Mouse (Mus musculus) lung, adult 18-20 months (tissue): ENCODE results near the gene Babam2.
"Not testable (repeated sequence)": the region's sequence is repeated elsewhere in the genome, so short reads cannot be mapped to it uniquely, and the experiment has no call there.

Experiments
- DNase-seq, 2 experiments: peaks; one replicate each; pipeline ENCODE4 v3.0.0; 2022; ENCODE audit warnings: mixed read lengths in 2 of 2

Babam2 gene

GRCm38 (mm10) chr5:31950532-31950931 lies 253.0 kb downstream of the Babam2 start:
- no peak for DNase-seq

- DNase-seq: no peak
Measured at GRCm38 (mm10) chr5:31955184-31955583, 257.7 kb downstream of the Babam2 start.

GRCm38 (mm10) chr5:31956336-31956735 lies 258.9 kb downstream of the Babam2 start:
- DNase-seq: peak in 1 of 2 experiments; percentile 2

- DNase-seq: peak in 1 of 2 experiments; percentile 21
Measured at GRCm38 (mm10) chr5:31959886-31960285, 262.4 kb downstream of the Babam2 start.

- no peak for DNase-seq
Measured at GRCm38 (mm10) chr5:31961423-31961822, 263.9 kb downstream of the Babam2 start.

- DNase-seq: no peak
Measured at GRCm38 (mm10) chr5:31962346-31962745, 264.9 kb downstream of the Babam2 start.

GRCm38 (mm10) chr5:31963352-31963751 lies 265.9 kb downstream of the Babam2 start:
- DNase-seq: no peak

GRCm38 (mm10) chr5:31963851-31964250 lies 266.4 kb downstream of the Babam2 start:
- no peak for DNase-seq

- DNase-seq: peak; percentile 82 to 90
Measured at GRCm38 (mm10) chr5:31966741-31967140, 269.3 kb downstream of the Babam2 start.

- peak; percentile 21 to 49 for DNase-seq
Measured at GRCm38 (mm10) chr5:31967526-31967925, 270.0 kb downstream of the Babam2 start.

GRCm38 (mm10) chr5:31968046-31968506 lies 270.6 kb downstream of the Babam2 start:
- peak; percentile 40 to 76 for DNase-seq

GRCm38 (mm10) chr5:31972416-31972815 lies 274.9 kb downstream of the Babam2 start:
- not testable (repeated sequence) for DNase-seq

- DNase-seq: peak in 1 of 2 experiments; percentile 21
Measured at GRCm38 (mm10) chr5:31974614-31975168, 277.2 kb downstream of the Babam2 start.

GRCm38 (mm10) chr5:31982061-31982460 lies 284.6 kb downstream of the Babam2 start:
- no peak for DNase-seq

- DNase-seq: no peak
Measured at GRCm38 (mm10) chr5:31983161-31983560, 285.7 kb downstream of the Babam2 start.

- no peak for DNase-seq
Measured at GRCm38 (mm10) chr5:31983817-31984368, 286.4 kb downstream of the Babam2 start.

- peak; percentile 58 to 60 for DNase-seq
Measured at GRCm38 (mm10) chr5:31984369-31984961, 287.0 kb downstream of the Babam2 start.

- DNase-seq: no peak
Measured at GRCm38 (mm10) chr5:31985021-31985420, 287.5 kb downstream of the Babam2 start.

GRCm38 (mm10) chr5:31987541-31988307 lies 290.2 kb downstream of the Babam2 start:
- DNase-seq: no peak

GRCm38 (mm10) chr5:31997189-31997954 lies 299.9 kb downstream of the Babam2 start:
- no peak for DNase-seq

GRCm38 (mm10) chr5:31998806-31999205 lies 301.3 kb downstream of the Babam2 start:
- no peak for DNase-seq

GRCm38 (mm10) chr5:32000076-32000475 lies 302.6 kb downstream of the Babam2 start:
- no peak for DNase-seq

GRCm38 (mm10) chr5:32001266-32001665 lies 303.8 kb downstream of the Babam2 start:
- DNase-seq: no peak
